Mouse (Mus musculus) gastrocnemius, postnatal 10 days (tissue): ENCODE measurements around the gene Ppp2r2d. TPM values are rescaled to one million over a fixed set of nuclear protein-coding genes. Genes with fewer than 3 reads are reported as not detected.

Source experiments
- DNase-seq: peaks from one replicate; pipeline ENCODE4 v3.0.0; 2021; ENCODE audit warnings: mixed read lengths
- total RNA-seq, 2 experiments: library from RNA; stranded (reverse); gene quantifications; 2 replicates each; pipeline ENCODE4 v1.2.3; 2021

The Ppp2r2d gene
- total RNA-seq, 2 experiments from 2014 or later = 32.5 TPM

GRCm38 (mm10) chr7:138856670-138857069 is 10.8 kb downstream of the Ppp2r2d start:
- no peak for DNase-seq

DNA sequence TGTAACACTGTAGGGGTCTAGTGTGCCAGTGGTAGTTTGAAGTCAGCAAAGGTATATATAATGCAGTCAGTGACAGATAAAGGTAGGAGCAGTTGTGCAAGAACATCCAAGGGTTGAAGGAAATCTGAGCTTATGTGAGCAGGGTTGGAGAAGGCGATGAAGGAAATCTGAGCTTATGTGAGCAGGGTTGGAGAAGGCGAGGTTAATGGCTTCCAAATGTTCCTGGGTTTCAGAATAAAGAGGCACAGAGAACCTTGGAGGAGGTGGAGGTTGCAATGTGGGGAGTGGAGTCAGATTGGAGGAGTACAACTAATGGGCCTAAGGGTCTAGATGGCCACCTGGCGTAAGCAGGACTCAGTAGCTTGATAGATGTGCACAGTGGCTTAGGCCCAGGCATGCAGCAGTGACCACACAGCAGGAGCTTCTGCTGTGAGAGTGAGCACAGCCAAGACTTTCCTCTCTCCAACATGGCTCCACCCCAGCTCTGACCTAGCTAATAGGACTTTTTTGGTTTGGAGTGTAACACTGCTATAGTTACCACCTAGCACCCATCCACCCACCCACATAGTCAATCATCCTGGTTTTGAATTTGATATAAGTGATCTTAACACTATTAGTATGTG is 18.2 kb downstream of the Ppp2r2d start:
- DNase-seq = no peak

DNA sequence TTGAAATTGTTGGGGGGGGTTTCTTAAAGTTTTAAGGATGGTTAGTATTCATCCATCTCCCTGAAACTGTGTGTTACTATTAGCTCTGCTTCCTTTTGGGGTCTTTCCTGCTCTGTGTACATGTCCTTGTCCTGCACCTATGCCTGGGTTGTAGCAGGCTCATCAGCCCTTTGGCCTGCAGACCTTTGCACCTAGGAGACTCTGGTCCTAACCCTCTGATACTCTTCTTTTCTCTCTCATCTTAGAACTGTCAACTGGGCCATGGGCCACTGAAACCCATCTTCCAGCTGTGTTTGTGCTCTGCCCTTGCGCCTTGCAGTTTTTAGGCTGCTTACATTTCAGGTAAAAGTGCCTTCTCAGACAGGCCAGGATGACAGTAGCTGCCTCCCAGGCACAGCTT is 18.9 kb downstream of the Ppp2r2d start:
- DNase-seq = no peak

DNA sequence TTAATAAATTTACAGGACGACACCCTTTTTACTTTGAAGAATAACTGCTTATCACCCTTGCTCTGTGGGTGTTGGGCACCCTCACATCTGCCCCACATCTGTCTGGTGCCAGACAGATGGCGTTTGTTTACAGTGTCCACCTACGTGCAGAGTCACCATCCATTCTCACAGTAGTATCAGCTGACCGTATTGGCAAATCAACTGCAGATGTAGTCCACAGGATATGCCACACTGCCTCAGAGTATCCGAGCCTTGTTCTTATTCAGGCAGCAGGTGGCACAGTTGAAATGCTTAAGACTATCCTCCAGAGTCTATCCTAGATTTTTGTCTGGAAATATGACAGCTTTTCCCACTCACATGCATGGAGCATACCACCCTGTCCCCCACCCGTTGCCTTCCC is 21.4 kb downstream of the Ppp2r2d start:
- DNase-seq = no peak

DNA sequence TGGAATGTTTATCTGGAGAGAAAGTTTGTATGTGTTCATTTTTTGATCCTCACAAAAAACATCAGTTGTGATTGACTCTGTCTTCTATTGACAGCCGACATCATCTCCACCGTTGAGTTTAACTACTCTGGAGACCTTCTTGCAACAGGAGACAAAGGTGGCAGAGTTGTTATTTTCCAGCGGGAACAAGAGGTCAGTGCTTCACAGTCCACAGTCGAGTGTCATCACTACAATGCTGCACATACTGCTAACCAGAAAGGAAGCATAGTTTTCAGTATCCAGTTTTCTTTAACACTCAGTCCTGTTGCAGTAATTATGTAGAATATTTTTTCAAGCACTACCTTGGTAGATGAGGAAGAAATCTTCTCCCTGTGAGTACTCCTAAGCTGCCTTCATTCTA is 22.4 kb downstream of the Ppp2r2d start:
- DNase-seq = no peak

- no peak for DNase-seq
Measured at GRCm38 (mm10) chr7:138872956-138873355, 27.1 kb downstream of the Ppp2r2d start.

DNA sequence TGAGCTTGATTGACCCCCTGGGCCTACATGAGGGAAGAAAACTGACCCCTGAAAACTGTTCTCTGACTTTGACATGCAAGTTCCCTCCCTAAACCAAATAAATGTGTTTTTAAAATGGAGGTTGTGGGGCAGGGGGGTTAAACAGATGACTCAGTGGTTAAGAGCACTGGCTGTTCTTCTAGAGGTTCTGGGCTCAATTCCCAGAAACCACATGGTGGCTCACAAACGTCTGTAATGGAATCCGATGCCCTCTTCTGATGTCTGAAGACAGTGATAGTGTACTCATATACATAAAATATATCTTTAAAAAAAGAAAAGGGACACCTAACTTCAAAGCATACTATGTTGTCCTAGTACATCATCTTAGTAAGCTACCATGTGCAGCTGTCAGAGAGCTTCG is 29.2 kb downstream of the Ppp2r2d start:
- no peak for DNase-seq

DNA sequence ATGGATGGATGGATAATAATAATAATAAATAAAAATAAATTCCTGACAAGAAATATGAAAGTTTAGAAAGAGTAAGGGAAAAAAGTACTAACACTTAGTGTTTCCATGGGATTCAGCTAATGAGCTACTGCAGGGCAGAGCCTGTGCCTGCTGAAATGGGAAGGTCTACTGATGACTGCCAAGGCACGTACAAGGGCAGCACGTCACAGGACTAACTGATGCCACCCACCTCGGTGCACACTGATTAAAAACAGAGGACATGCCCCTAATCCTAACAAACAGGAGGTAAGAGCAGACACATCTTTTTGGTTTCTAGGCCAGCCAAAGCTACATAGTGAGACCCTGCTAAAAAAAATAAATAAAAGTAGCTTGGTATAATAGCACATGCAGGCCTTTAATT is 37.8 kb downstream of the Ppp2r2d start:
- no peak for DNase-seq

DNA sequence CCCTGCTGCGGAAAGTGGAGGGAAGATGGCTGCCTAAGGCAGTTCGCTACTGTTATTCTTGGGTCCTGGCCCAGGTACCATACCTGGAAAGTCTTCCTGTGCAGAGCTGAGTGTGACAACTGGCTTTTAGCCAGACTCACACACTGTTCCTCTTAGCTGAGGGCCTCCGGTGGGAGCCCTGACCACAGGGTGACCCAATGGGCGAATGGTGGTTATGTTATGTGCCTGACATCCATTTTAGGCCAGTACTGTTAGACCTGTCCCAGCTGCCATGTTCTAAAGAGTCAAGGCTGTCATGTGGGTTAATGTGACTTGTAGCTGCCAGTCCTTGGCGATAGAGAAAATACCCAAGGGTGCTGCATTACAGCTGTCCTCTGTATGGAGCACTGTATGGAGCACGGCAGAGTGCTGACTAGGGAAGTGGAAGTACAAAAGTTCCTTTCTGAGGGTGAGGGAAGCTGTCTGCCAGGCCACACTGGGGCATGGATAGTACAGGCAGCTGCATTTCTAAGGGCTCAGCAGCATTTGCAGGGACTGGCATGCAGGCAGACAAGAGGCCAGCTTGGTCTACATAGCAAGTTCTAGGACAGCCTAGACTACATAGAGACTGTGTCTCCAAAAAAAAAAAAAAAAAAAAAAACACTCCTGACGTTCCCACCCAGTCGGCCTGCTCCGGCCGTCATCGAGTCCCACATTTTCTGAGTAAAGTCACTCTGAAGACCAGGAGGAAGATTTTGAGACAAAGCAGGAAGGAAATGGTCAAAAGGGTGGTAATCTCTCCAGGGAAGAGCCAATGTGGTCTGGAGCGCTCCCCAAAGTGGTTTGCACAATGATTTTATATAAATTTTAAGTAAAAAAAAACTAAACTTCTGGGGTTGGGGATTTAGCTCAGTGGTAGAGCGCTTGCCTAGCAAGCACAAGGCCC is 39.7 kb downstream of the Ppp2r2d start:
- no peak for DNase-seq

GRCm38 (mm10) chr7:138898122-138898521 is 52.2 kb downstream of the Ppp2r2d start:
- no peak for DNase-seq

- DNase-seq = no peak
Measured at GRCm38 (mm10) chr7:138898743-138899142, 52.9 kb downstream of the Ppp2r2d start.

DNA sequence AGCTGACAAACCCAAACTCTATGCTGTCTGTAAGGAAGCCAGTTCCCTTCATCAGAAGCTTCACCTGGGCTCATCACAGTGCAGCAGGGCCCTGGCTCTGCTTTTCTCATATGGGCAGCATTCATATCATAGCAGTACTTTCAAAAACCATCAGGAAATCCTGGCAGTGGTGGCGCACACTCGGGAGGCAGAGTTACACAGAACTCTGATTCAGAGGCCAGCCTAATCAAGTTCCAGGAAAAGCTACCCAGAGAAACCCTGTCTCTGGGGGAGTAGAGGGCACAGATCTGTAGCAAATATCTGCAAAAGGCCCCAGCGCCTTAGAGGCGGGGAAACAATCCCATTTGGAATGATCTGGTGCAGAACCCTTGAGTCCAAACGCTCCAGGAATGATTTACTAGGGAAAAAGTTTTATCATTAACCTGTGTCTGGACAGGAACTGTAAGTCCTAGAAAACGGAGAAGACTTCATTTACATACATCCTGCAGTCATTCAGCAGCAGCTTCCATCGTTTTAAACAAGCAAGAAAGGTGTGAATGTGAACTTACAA is 58.1 kb downstream of the Ppp2r2d start:
- no peak for DNase-seq

GRCm38 (mm10) chr7:138906441-138906840 is 60.6 kb downstream of the Ppp2r2d start:
- DNase-seq = no peak

DNA sequence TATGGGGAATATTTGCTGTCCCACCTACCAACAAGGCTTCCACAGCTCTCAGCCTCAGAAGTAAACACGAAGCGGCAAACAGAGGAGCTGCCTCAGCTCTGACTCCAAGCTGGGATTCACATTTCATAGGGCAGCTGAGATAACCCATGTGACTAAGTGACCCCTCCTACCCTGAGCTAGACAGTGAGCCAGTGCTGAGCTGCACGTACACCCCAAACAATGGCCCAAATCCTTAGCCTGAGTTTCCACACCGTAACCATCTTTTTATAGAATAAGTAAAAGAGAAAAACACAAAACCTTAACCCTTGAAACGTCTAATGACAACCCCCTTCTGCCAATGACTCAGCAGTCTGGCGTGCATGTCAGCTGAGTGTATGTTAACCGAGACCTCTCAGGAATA is 61.2 kb downstream of the Ppp2r2d start:
- DNase-seq = peak; percentile 17

- DNase-seq = no peak
Measured at GRCm38 (mm10) chr7:138907976-138908375, 62.1 kb downstream of the Ppp2r2d start.

DNA sequence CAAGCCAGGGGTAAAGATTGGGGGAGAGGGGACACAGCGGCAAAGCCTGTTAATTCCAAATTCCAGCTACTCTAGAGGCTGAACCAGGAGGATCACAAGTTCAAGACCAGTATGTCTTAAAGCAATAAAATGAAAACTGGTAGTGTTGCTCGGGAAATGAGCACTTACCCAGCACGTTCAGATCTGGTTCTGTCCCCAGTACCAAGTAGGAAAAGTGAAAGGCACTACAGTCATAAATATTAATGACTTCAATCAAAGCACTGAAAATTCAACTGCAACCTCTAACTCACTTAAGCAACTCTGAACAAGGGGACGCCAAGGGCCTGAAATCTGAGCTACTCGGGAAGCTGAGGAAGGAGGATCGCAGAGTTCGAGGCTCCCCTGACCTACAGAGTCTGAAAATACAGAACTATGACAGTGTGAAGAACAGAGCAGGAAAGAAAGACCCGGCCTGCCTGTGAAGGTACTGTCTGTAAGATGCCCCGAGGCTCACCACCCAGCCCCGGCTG is 62.9 kb downstream of the Ppp2r2d start:
- DNase-seq = no peak

DNA sequence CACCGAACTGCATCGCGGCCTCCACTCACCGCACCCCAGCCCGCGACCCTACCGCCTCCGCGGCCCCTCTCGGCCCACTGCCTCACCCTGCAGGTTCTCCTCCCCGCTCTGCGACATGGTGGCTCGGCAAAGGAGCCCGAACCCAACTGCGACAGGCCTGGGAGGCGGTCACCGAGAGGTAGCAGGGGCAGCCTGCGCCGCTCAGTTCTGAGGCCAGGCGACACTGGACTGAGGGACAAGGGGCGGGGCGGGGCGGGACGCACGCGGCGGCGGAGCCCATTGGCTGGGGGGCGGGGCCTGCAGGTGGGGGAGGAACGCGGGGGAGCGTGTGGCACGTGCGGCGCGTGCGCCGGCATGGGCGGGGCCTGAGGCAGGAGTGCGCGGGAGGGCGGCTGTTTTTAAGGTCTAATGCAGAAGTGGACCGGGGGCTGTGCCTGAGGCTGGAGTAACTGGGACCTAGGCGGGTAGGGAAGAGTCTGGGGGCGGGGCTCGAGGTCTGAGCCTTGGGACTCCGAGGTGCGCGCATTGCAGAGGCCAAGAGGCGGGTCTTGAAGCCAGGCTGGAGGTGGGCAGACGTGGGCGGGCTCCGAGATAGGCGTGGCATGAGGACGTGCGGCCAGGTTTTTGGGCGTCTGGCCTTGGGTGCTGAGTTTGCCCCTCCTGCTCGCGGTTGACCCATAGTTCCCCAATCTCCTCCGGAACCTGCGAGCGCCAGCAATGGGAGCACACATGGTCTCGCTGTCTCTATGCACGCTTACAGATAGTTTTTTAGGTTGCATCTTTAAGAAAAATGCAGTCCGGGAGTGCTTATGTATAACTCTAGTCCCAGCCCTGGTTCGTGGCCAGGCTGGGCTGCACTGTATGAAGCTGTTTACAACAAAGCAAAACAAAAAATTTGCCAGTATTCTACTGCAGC is 63.7 kb downstream of the Ppp2r2d start, which contains the start of gene Bnip3:
TSS of gene Bnip3 (minus strand) at position 243 of the 916 bp plus-strand sequence.
- peak; percentile 86 for DNase-seq

GRCm38 (mm10) chr7:138910193-138910562 is 64.3 kb downstream of the Ppp2r2d start:
- DNase-seq = no peak

GRCm38 (mm10) chr7:138913616-138914015 is 67.7 kb downstream of the Ppp2r2d start:
- no peak for DNase-seq

DNA sequence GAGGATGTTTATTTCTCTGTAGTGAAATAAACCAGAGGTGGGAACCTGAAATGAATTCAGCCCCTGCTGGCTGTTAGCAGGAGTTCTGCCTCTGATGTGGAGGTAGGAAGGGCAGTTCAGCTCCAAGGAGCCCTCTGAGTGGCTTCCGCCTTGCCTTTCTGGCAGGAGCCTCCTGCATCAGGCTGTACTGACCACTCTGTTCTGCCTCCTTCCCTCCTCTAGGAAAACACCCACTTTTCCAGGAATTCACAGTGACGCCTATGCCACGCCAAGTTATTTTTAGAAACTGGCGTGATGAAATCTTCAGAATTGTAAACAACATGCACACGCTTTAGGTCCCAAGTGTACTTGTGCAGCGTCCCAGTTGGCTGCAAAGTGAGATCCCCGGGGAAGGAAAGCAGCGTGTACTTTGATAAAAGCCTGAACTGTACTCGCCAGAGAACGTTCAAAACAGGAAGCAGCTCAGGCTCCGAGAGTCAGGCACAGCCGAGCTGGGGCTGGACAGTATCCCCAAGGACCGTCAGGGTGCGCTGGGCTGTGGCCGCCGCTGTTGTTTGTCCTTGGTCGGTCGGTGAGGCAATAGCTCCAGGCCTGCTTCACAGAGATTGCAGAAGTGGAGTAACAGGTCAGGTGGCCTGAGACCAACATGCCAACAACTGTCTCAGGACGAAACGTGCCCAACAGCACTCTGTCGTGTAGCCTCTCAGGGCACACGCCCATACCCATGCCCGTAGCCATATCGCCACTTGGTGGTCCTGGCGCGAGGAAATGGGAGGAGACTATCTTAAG is 73.5 kb downstream of the Ppp2r2d start:
- DNase-seq = peak; percentile 58

DNA sequence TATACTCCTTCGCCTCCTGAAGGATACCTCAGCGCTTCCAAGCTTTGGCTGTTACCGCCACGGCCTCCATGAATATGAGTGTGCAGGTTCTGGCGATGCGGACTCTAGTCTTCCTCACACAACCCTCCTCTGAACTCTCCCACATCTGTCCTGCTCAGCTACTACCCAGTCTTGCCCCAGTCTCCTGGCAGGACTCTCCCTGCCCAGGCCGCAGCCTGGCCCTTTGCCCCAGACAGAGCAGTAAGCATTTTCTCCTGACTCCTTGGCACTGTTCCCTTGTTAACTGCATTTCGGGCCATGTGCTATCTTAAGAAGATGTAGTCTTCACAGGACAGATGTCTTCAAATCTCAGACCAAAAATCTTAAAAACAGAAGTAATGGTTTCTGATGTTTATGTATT is 75.7 kb downstream of the Ppp2r2d start:
- DNase-seq = no peak
